Mouse (Mus musculus): ENCODE data around the gene Tmprss5. TPM values are rescaled to one million over a fixed set of nuclear protein-coding genes. Genes with fewer than 3 reads are reported as not detected.

Gene Tmprss5
- polyA plus RNA-seq (2017; shearing (Covaris generic)): under 1 TPM in 1 of 2 experiments, not detected in 1; 0.56 TPM

GRCm38 (mm10) chr9:49081107-49081506 is at the start of gene Tmprss5:
TSS of gene Tmprss5 (plus strand) at chr9:49081260.

DNA sequence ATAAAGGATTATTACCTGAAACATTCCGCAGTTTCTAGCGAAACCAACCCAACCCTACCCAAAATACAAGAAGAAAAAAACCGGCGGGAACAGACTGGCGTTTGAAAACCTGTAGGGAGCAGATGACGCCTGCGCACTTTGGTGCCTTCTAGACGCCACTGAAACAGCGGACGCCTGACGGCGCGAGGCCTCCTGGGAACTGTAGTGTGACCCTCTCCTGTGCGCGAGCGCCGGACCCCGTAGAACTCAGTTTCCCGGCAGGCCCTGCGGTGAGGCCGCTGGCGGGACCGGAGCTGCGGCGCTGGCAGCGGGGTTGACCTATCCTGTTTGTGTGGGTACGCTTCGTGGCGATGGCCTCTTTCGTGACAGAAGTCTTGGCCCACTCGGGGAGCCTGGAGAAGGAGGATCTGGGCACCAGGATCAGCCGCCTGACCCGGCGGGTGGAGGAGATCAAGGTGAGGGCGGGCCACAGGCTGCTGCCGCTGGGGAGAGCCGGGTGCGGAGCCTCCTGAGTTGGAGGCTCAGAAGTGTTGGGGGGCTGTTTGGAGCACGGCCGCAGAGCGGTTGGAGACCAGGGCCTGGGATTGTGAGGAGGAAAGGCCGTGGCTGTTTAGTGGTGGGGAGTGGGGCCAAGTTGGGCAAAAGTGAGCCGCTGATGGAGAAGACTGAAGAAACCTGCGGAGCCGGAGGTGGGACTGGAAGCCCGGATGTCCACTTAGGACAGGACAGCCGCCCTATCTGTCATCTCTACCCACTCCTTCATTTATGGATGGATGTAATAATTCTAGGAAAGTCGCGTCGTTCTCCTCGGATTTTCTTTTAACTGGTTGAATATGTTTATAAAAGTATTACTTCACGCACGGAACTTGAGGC is 25.5 kb upstream of the Tmprss5 start, which contains the start of gene Zw10:
Zw10 (plus strand) TSS at position 281 of the 873 bp plus-strand sequence.

Other genes with a start within 250 kb of the Tmprss5 start
- 1 to 10 TPM in 1 of 2 experiments, under 1 TPM in 1; 0.08 to 1.2 TPM for gene Zbtb16, start 245.0 kb upstream of the Tmprss5 start, polyA plus RNA-seq (2017; shearing (Covaris generic))
- gene Htr3a, start 170.2 kb upstream of the Tmprss5 start, polyA plus RNA-seq (2017; shearing (Covaris generic)): under 1 TPM in 1 of 2 experiments, not detected in 1; 0.33 TPM
- gene Htr3b, start 116.3 kb upstream of the Tmprss5 start, polyA plus RNA-seq (2017; shearing (Covaris generic)): under 1 TPM in 1 of 2 experiments, not detected in 1; 0.15 TPM
- 10 to 100 TPM; 31.8 to 43.0 TPM for gene Usp28, start 95.9 kb upstream of the Tmprss5 start, polyA plus RNA-seq (2017; shearing (Covaris generic))
- gene Zw10, start 25.6 kb upstream of the Tmprss5 start, polyA plus RNA-seq (2017; shearing (Covaris generic)): 10 to 100 TPM; 47.6 to 50.7 TPM
- gene Gm4894, start 169.3 kb downstream of the Tmprss5 start, polyA plus RNA-seq (2017; shearing (Covaris generic)): not detected

All from inflammation-experienced regulatory T-cells (primary cell).